Mouse (Mus musculus) fibroblast of lung, adult 2 months (primary cell): ENCODE results near the gene Stam.
"Not testable (repeated sequence)": the region's sequence is repeated elsewhere in the genome, so short reads cannot be mapped to it uniquely, and the experiment has no call there.

Experiments used
- DNase-seq: peaks from one replicate; pipeline ENCODE4 v3.0.0-alpha.2; 2011; ENCODE audit warnings: low read depth

Stam gene

DNA sequence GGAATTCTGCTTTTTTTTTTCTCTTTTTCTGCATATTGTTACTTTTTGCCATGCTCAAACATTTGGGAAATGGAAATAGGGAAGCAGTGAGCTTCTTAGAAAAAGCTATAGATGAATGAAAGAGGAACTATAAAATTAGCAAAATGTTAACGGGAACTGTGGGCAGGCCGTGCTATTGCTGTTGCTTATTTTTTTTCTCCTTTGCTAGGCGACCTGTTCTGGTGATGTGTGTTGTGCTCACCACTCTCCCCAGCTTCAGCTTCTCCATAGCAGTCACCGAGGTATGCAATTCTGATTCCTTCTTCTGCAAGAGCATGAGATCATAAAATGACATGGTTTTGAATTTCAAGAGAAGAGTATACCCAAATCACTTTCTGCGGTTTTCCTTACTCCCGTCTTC is 118.1 kb downstream of the Stam start:
- DNase-seq, result no peak

DNA sequence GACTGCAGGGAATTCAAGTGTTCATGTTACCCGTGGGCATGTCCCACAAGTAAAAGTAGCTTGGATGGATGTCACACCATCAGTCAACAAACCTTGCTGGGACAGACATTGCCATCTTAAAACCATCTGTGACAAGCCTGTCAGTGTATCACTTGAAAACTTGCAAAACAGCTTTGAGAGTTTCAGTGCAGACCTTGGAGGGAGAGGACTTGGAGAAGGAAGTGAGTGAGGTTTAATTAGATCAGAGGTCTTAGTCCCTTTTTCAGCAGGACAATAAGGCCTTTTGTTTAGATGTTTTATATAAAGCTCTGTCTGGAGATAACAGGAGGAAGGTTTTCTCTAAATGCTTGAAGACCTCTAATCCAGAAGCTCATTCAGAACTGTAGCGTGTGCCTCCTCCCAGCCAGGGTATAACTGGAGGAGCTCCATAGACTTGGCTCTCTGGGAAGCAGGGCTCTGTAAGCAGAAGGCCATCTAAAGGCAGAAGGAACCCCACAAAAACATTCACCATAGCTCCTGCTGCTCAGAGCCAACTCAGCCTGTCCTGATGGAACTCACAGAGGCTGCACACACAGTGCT is 124.5 kb downstream of the Stam start:
- not testable (repeated sequence) for DNase-seq
